ENCODE assay signal across 8 mouse cellular contexts in genomic region chr17:5089541-5089940, GRCm38 (mm10).
A peak's percentile ranks its signal among the peaks of the same experiment; 100 is the strongest.
DNase-seq lines count a peak whose midpoint lies in the region; ATAC-seq and TF ChIP-seq lines count a peak whose summit lies in the region.

No protein-coding gene starts in this region.

- no peaks in the 10 kb centered on the region for H3K9me3 ChIP-seq in forebrain, embryonic 12.5 days
- H3K9me3 ChIP-seq in forebrain, embryonic 14.5 days (replicated peaks; ENCODE audit: control insufficient read depth, low read length): no peaks in the 10 kb centered on the region
- H3K9me3 ChIP-seq in E14TG2a.4 (ENCODE audit: low read length): no peaks in the 10 kb centered on the region
- H3K9me3 ChIP-seq in liver, embryonic 15.5 days (replicated peaks): no peaks in the 10 kb centered on the region

- intact Hi-C loops in left cerebral cortex, adult 2 months (cut with DNase I): no loop called here

- H3K4me1 ChIP-seq in forebrain, embryonic 12.5 days: peaks cover 41% of the 10 kb centered on the region
- peaks cover 16% of the 10 kb centered on the region for H3K4me1 ChIP-seq in forebrain, embryonic 14.5 days (ENCODE audit: control insufficient read depth, insufficient read depth, low read length)
- H3K4me1 ChIP-seq in E14TG2a.4 (replicated peaks; ENCODE audit: low read depth, low read length): peaks cover 81% of the 10 kb centered on the region
- peaks cover 82% of the 10 kb centered on the region for H3K4me1 ChIP-seq in liver, embryonic 15.5 days (replicated peaks)

- no peak overlapping the region for H3K9ac ChIP-seq in forebrain, embryonic 12.5 days
- H3K9ac ChIP-seq in forebrain, embryonic 14.5 days (ENCODE audit: low read length): no peak overlapping the region
- peak overlapping the region; percentile 42; the same call in 1 of the 2 replicates for H3K9ac ChIP-seq in liver, embryonic 15.5 days

- H3K4me3 ChIP-seq in forebrain, embryonic 12.5 days (replicated peaks): no peak overlapping the region
- no peak overlapping the region for H3K4me3 ChIP-seq in forebrain, embryonic 14.5 days (ENCODE audit: low read depth, low read length)
- H3K4me3 ChIP-seq in E14TG2a.4 (replicated peaks; ENCODE audit: low read length): peak overlapping the region; percentile 49
- peak overlapping the region; percentile 21 for H3K4me3 ChIP-seq in liver, embryonic 15.5 days (replicated peaks)
- no peak overlapping the region for H3K4me3 ChIP-seq in left cerebral cortex, adult 2 months

- H3K27ac ChIP-seq in forebrain, embryonic 12.5 days: no peak overlapping the region
- no peak overlapping the region for H3K27ac ChIP-seq in forebrain, embryonic 14.5 days (ENCODE audit: low read depth, low read length)
- 0 out of 2 replicates have a peak overlapping the region, but pooled peaks have one; percentile 7 for H3K27ac ChIP-seq in liver, embryonic 15.5 days (replicated peaks)
- no peak overlapping the region for H3K27ac ChIP-seq in left cerebral cortex, adult 2 months

- H3K4me2 ChIP-seq in forebrain, embryonic 12.5 days: 0 out of 2 replicates have a peak overlapping the region, but pooled peaks have one; percentile 24
- no peak overlapping the region for H3K4me2 ChIP-seq in forebrain, embryonic 14.5 days (ENCODE audit: low read length)
- peak overlapping the region; percentile 62 for H3K4me2 ChIP-seq in liver, embryonic 15.5 days

- 12% methylated on average over 12 of the region's 12 CpGs for WGBS in forebrain, embryonic 12.5 days
- 14% methylated on average over 12 of the region's 12 CpGs for WGBS in forebrain, embryonic 14.5 days
- 20% methylated on average over 12 of the region's 12 CpGs for WGBS in liver, embryonic 15.5 days (ENCODE audit: insufficient replicate concordance)

- no peak for TF ChIP-seq CTCF in E14TG2a.4 (conservative IDR thresholded peaks at IDR 0.05; ENCODE audit: low read length)
- no peak for TF ChIP-seq CTCF in left cerebral cortex, adult 2 months (IDR thresholded peaks at IDR 0.05)

- DNase-seq in forebrain, embryonic 14.5 days (ENCODE audit: low spot score): no peak
- peak; percentile 69 for DNase-seq in induced T-regulatory cell, adult 2 months (ENCODE audit: low read depth)
- DNase-seq in left cerebral cortex, adult 2 months (ENCODE audit: extremely low spot score in 1 of 2, low spot score in 2 of 2): no peak
- no peak for DNase-seq in retina, embryonic 14.5 days (ENCODE audit: low spot score)
- DNase-seq in gastrocnemius, postnatal 25 days: no peak

- H3K36me3 ChIP-seq in forebrain, embryonic 12.5 days (replicated peaks): peaks cover 3% of the 10 kb centered on the region; the same call in 1 of the 2 replicates
- H3K36me3 ChIP-seq in forebrain, embryonic 14.5 days (ENCODE audit: control insufficient read depth, insufficient read depth, low read length): no peaks in the 10 kb centered on the region
- H3K36me3 ChIP-seq in E14TG2a.4 (ENCODE audit: insufficient read depth, low read length): no peaks in the 10 kb centered on the region
- H3K36me3 ChIP-seq in liver, embryonic 15.5 days (replicated peaks): no peaks in the 10 kb centered on the region

- no peak for ATAC-seq in forebrain, embryonic 12.5 days (ENCODE audit: low FRiP score)
- no peak for ATAC-seq in forebrain, embryonic 14.5 days
- no peak for ATAC-seq in liver, embryonic 15.5 days (ENCODE audit: insufficient read depth)

- H3K27me3 ChIP-seq in forebrain, embryonic 12.5 days: no peaks in the 10 kb centered on the region
- H3K27me3 ChIP-seq in forebrain, embryonic 14.5 days (replicated peaks; ENCODE audit: control insufficient read depth, insufficient read depth, low read length): no peaks in the 10 kb centered on the region
- H3K27me3 ChIP-seq in E14TG2a.4 (ENCODE audit: insufficient read depth, low read length): no peaks in the 10 kb centered on the region
- no peaks in the 10 kb centered on the region for H3K27me3 ChIP-seq in liver, embryonic 15.5 days

Comparison
In these comparisons a context has a peak if more than half of its experiments do, and no peak if none do; other contexts are left out.
1. H3K4me3 ChIP-seq: peak in E14TG2a.4 (single experiment) and liver, embryonic 15.5 days (single experiment); none in forebrain, embryonic 12.5 days (single experiment), forebrain, embryonic 14.5 days (single experiment) and left cerebral cortex, adult 2 months (single experiment).